Mouse (Mus musculus) megakaryocyte, embryonic 14.5 days (primary cell): ENCODE measurements around the gene Fntb.

Source experiments
- FLI1 ChIP-seq: IDR thresholded peaks from 2 replicates; pipeline ENCODE4 v1.6.1; 2012; ENCODE audit warnings: low read length, inconsistent platforms, mixed read lengths
- GATA1 ChIP-seq: IDR thresholded peaks from 3 replicates; pipeline ENCODE4 v1.6.1; 2012; ENCODE audit warnings: mixed read lengths, low read length, inconsistent platforms, borderline replicate concordance

DNA sequence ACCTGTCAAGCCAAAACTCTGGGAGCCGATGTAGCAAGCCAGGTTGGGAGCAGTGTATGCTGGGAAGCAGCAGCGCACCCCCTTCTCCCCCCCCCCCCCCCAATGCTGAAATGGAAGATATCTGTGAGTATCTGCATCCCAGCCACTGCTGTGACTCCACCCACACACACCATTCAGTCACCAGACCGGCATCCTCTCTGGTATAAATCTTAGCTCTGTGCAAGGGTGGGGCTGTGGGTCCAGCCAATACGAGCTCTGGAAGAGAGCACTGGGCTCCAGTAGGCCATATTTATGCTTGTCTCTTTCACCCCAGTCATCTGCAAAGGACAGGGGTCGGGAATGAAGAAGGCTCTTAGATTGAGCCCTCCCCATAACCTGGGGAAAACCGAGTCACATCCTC is 155.0 kb downstream of the Fntb start:
- TF ChIP-seq GATA1 (no peak), FLI1 (no peak)
